Mouse (Mus musculus) Patski (cell line): ENCODE results near the gene Trak1. TPM values are rescaled to one million over a fixed set of nuclear protein-coding genes. Genes with fewer than 3 reads are reported as not detected.

Source experiments
- ATAC-seq: fragments of 100-300 bp; one replicate; pipeline ENCODE4 v1.8.0; 2021
- CTCF ChIA-PET: fragments of 350-600 bp; sonication (Branson Sonifier 250); formaldehyde crosslinking; loops from one replicate; lab custom pipeline; 2022; ENCODE audit warnings: inconsistent platforms; lab: Charles Lee
- POLR2A ChIA-PET: fragments of 350-600 bp; sonication (Branson Sonifier 250); formaldehyde crosslinking; loops from one replicate; lab custom pipeline; 2022; ENCODE audit warnings: antibody characterized with exemption, inconsistent platforms; lab: Charles Lee
- DNase-seq: peaks from one replicate; pipeline ENCODE4 v3.0.0-alpha.2; 2011; ENCODE audit warnings: low read depth, low spot score
- H3K27me3 ChIP-seq: fragments of 371-371 bp; one replicate; pipeline ENCODE4 v1.5.1; 2021
- CTCF ChIP-seq: fragments of 100-300 bp; IDR thresholded peaks from one replicate; pipeline ENCODE4 v1.5.1; 2021
- in situ Hi-C: fragments of 300-500 bp; cut with MboI; formaldehyde crosslinking; loops from 3 replicates; pipeline ENCODE4 v1.11.1; 2018; ENCODE audit warnings: low pct_unique_long_range_greater_than_20kb, mixed read lengths
- polyA plus RNA-seq: library from polyadenylated mRNA; unstranded; gene quantifications from one replicate; pipeline ENCODE4 v1.2.3, GENCODE M21; 2021

Gene Trak1
- polyA plus RNA-seq, 1 experiment from 2014 or later: 49.4 TPM

- in situ Hi-C loops: no loop called here
- no peak for TF ChIP-seq CTCF
- no peak for ATAC-seq
- ChIA-PET CTCF (interaction anchor here (1.1 kb wide), 1 partner anchor 18 kb away, joined by 3 read pairs; no protein-coding TSS in a partner anchor), POLR2A (no interaction called here)
- DNase-seq: no peak
- no peaks in the 10 kb centered on the region for H3K27me3 ChIP-seq
These were observed 123.5 kb downstream of the Trak1 start for GRCm38 (mm10) chr9:121420817-121421216.

GRCm38 (mm10) chr9:121422402-121422801 lies 125.1 kb downstream of the Trak1 start:
- no peak for DNase-seq
- CTCF ChIA-PET: interaction anchor here (1.4 kb wide), 1 partner anchor 10 kb away, joined by 3 read pairs; no protein-coding TSS in a partner anchor

GRCm38 (mm10) chr9:121423621-121424020 lies 126.3 kb downstream of the Trak1 start:
- ChIA-PET CTCF (no interaction called here), POLR2A (no interaction called here)
- in situ Hi-C loops: no loop called here
- DNase-seq (no peak), ATAC-seq (no peak)
- TF ChIP-seq CTCF: no peak
- no peaks in the 10 kb centered on the region for H3K27me3 ChIP-seq

More at GRCm38 (mm10) chr9:121422402-121422801, 125.1 kb downstream of the Trak1 start:
- no peaks in the 10 kb centered on the region for H3K27me3 ChIP-seq
- in situ Hi-C loops: no loop called here
- no peak for TF ChIP-seq CTCF
- POLR2A ChIA-PET: no interaction called here
- ATAC-seq: no peak

GRCm38 (mm10) chr9:121424281-121425164 lies 127.2 kb downstream of the Trak1 start:
- H3K27me3 ChIP-seq: no peaks in the 10 kb centered on the region
- ATAC-seq (peak; percentile 47), DNase-seq (peak; percentile 43)
- CTCF ChIA-PET: no interaction called here
- TF ChIP-seq CTCF: no peak
- in situ Hi-C loops: no loop called here
- POLR2A ChIA-PET: no interaction called here

GRCm38 (mm10) chr9:121426451-121426850 lies 129.1 kb downstream of the Trak1 start:
- no peaks in the 10 kb centered on the region for H3K27me3 ChIP-seq
- no peak for TF ChIP-seq CTCF
- in situ Hi-C loops: no loop called here
- ChIA-PET CTCF (no interaction called here), POLR2A (no interaction called here)
- ATAC-seq (no peak), DNase-seq (no peak)

- POLR2A ChIA-PET: no interaction called here
- DNase-seq (no peak), ATAC-seq (no peak)
- CTCF ChIA-PET: no interaction called here
- in situ Hi-C loops: no loop called here
- no peak for TF ChIP-seq CTCF
- no peaks in the 10 kb centered on the region for H3K27me3 ChIP-seq
These were observed 129.6 kb downstream of the Trak1 start for GRCm38 (mm10) chr9:121426902-121427301.

- ATAC-seq (no peak), DNase-seq (no peak)
- ChIA-PET POLR2A (no interaction called here), CTCF (no interaction called here)
- no peak for TF ChIP-seq CTCF
- in situ Hi-C loops: no loop called here
- no peaks in the 10 kb centered on the region for H3K27me3 ChIP-seq
These were observed 132.3 kb downstream of the Trak1 start for GRCm38 (mm10) chr9:121429592-121429991.

GRCm38 (mm10) chr9:121430379-121430778 lies 133.1 kb downstream of the Trak1 start:
- POLR2A ChIA-PET: no interaction called here
- no peaks in the 10 kb centered on the region for H3K27me3 ChIP-seq
- no peak for ATAC-seq
- TF ChIP-seq CTCF: no peak
- no peak for DNase-seq
- in situ Hi-C loops: no loop called here
- CTCF ChIA-PET: interaction anchor here (1.1 to 1.3 kb wide), 2 partner anchors 11 to 24 kb away, joined by 3 to 4 read pairs; no protein-coding TSS in a partner anchor

GRCm38 (mm10) chr9:121433745-121434528 lies 136.6 kb downstream of the Trak1 start:
- no peak for DNase-seq
- in situ Hi-C loops: no loop called here
- TF ChIP-seq CTCF: no peak
- ATAC-seq: no peak
- POLR2A ChIA-PET: no interaction called here
- CTCF ChIA-PET: no interaction called here
- H3K27me3 ChIP-seq: no peaks in the 10 kb centered on the region

- in situ Hi-C loops: no loop called here
- ATAC-seq: peak; percentile 15
- POLR2A ChIA-PET: no interaction called here
- no peaks in the 10 kb centered on the region for H3K27me3 ChIP-seq
- no peak for DNase-seq
- no peak for TF ChIP-seq CTCF
- CTCF ChIA-PET: interaction anchor here (0.6 to 1.1 kb wide), 3 partner anchors 8 to 62 kb away, joined by 3 to 4 read pairs (median 3); no protein-coding TSS in a partner anchor
These were observed 138.1 kb downstream of the Trak1 start for GRCm38 (mm10) chr9:121435332-121435956.
